Mouse (Mus musculus) embryonic facial prominence, embryonic 14.5 days (tissue): ENCODE measurements around the gene Duxf3. TPM values are rescaled to one million over a fixed set of nuclear protein-coding genes. Genes with fewer than 3 reads are reported as not detected.

ENCODE experiments used
- polyA plus RNA-seq: library from polyadenylated mRNA; unstranded; fragments of >200 nt; fragmentation: Nextera tagmentation; extraction: Ambion mirVana; gene quantifications from 2 replicates; pipeline ENCODE4 v1.2.1, GENCODE M21; 2014

Duxf3 gene
- polyA plus RNA-seq, 1 experiment from 2014 or later: not detected

Other genes starting within 250 kb of the Duxf3 start
- gene AW822073, start 7.7 kb downstream of the Duxf3 start, polyA plus RNA-seq: not detected in 2 replicates
- not detected in 2 replicates for gene Gm4981, start 4.0 kb upstream of the Duxf3 start, polyA plus RNA-seq
- gene Gcc2, start 22.8 kb upstream of the Duxf3 start, polyA plus RNA-seq: 43.0 and 44.5 TPM in 2 replicates
- gene Lims1, start 90.8 kb upstream of the Duxf3 start, polyA plus RNA-seq: 121 and 135 TPM in 2 replicates
- 29.3 and 29.9 TPM in 2 replicates for gene Ranbp2, start 214.2 kb upstream of the Duxf3 start, polyA plus RNA-seq